Mouse (Mus musculus) liver, embryonic 16.5 days (tissue): ENCODE results near the gene Pabpc4. TPM values are rescaled to one million over a fixed set of nuclear protein-coding genes. Genes with fewer than 3 reads are reported as not detected.
"Not testable (repeated sequence)": the region's sequence is repeated elsewhere in the genome, so short reads cannot be mapped to it uniquely, and the experiment has no call there.

Experiments
- ATAC-seq: fragments of 200-750 bp; cut with Nextera tagmentation; 2 replicates; pipeline ENCODE4 v1.8.0; 2017; ENCODE audit warnings: low read depth, mild to moderate bottlenecking, moderate number of reproducible peaks, moderate library complexity
- H3K27ac ChIP-seq: fragments of 300-500 bp; sonication (generic); 2 replicates; pipeline ENCODE4 v1.5.1; 2014; ENCODE audit warnings: mild to moderate bottlenecking, low read length
- H3K27me3 ChIP-seq: fragments of 300-500 bp; sonication (generic); 2 replicates; pipeline ENCODE4 v1.6.1; 2014; ENCODE audit warnings: low read depth, low read length, mixed read lengths; ENCODE audit not compliant: control insufficient read depth, insufficient read depth
- H3K36me3 ChIP-seq: fragments of 300-500 bp; sonication (generic); 2 replicates; pipeline ENCODE4 v1.6.1; 2014; ENCODE audit warnings: mild to moderate bottlenecking; ENCODE audit not compliant: control insufficient read depth, insufficient read depth
- H3K4me1 ChIP-seq: fragments of 300-500 bp; sonication (generic); 2 replicates; pipeline ENCODE4 v1.6.1; 2014; ENCODE audit warnings: low read depth, low read length, mixed read lengths; ENCODE audit not compliant: control insufficient read depth
- H3K4me2 ChIP-seq: fragments of 300-500 bp; sonication (generic); 2 replicates; pipeline ENCODE4 v1.6.1; 2014; ENCODE audit warnings: low read depth, low read length, mixed read lengths
- H3K4me3 ChIP-seq: fragments of 300-500 bp; sonication (generic); 2 replicates; pipeline ENCODE4 v1.5.1; 2014; ENCODE audit warnings: low read depth, mild to moderate bottlenecking, low read length
- H3K9ac ChIP-seq: fragments of 300-500 bp; sonication (generic); 2 replicates; pipeline ENCODE4 v1.6.1; 2014; ENCODE audit warnings: low read depth, low read length
- H3K9me3 ChIP-seq: fragments of 300-500 bp; sonication (generic); replicated peaks from 2 replicates; pipeline ENCODE4 v1.6.1; 2016; ENCODE audit warnings: low read length; ENCODE audit not compliant: control insufficient read depth
- WGBS: fragments of 180-500 bp; shearing (Covaris S2); extraction: QIAGEN DNeasy Blood & Tissue Kit; methylation state at CpG from one replicate; pipeline ENCODE4 v1.1.7; 2014; ENCODE audit not compliant: insufficient replicate concordance; 5-methylcytosine and 5-hydroxymethylcytosine counted together
- polyA plus RNA-seq: library from polyadenylated mRNA; unstranded; fragments of >200 nt; fragmentation: Nextera tagmentation; extraction: Ambion mirVana; gene quantifications from 2 replicates; pipeline ENCODE4 v1.2.1, GENCODE M21; 2015

Gene Pabpc4
- polyA plus RNA-seq, 1 experiment from 2014 or later = 73.8 TPM

GRCm38 (mm10) chr4:123306999-123307398 is 44.8 kb downstream of the Pabpc4 start:
- ATAC-seq = no peak
- H3K9me3 ChIP-seq = no peaks in the 10 kb centered on the region
- 82% methylated on average over 10 of the region's 10 CpGs for WGBS
- no peaks in the 10 kb centered on the region; the same call in 1 of the 2 replicates for H3K4me1 ChIP-seq
- peaks cover 27% of the 10 kb centered on the region for H3K36me3 ChIP-seq
- no peak overlapping the region for H3K4me2 ChIP-seq
- no peaks in the 10 kb centered on the region for H3K27me3 ChIP-seq
- H3K27ac ChIP-seq = no peak overlapping the region
- H3K4me3 ChIP-seq = no peak overlapping the region
- H3K9ac ChIP-seq = no peak overlapping the region

GRCm38 (mm10) chr4:123308292-123308691 is 46.1 kb downstream of the Pabpc4 start:
- Histone ChIP-seq H3K27me3 (no peaks in the 10 kb centered on the region), H3K4me2 (no peak overlapping the region), H3K27ac (no peak overlapping the region), H3K4me3 (no peak overlapping the region), H3K9me3 (no peaks in the 10 kb centered on the region), H3K36me3 (peaks cover 14% of the 10 kb centered on the region), H3K4me1 (peaks cover under 1% of the 10 kb centered on the region), H3K9ac (no peak overlapping the region)
- 48% methylated on average over 3 of the region's 3 CpGs for WGBS
- ATAC-seq = no peak

GRCm38 (mm10) chr4:123311845-123312244 is 49.7 kb downstream of the Pabpc4 start:
- Histone ChIP-seq H3K9me3 (no peaks in the 10 kb centered on the region), H3K27ac (no peak overlapping the region), H3K4me2 (no peak overlapping the region), H3K36me3 (no peaks in the 10 kb centered on the region), H3K27me3 (no peaks in the 10 kb centered on the region), H3K4me3 (no peak overlapping the region), H3K9ac (no peak overlapping the region), H3K4me1 (peaks cover 2% of the 10 kb centered on the region)
- 67% methylated on average over 7 of the region's 7 CpGs for WGBS
- ATAC-seq = no peak

- Histone ChIP-seq H3K4me1 (peaks cover 2% of the 10 kb centered on the region), H3K4me2 (no peak overlapping the region), H3K9ac (no peak overlapping the region), H3K27me3 (no peaks in the 10 kb centered on the region), H3K9me3 (no peaks in the 10 kb centered on the region), H3K36me3 (no peaks in the 10 kb centered on the region), H3K4me3 (no peak overlapping the region), H3K27ac (no peak overlapping the region; the same call in 1 of the 2 replicates)
- 23% methylated on average over 6 of the region's 6 CpGs for WGBS
- peak; percentile 66 for ATAC-seq
These were observed 50.9 kb downstream of the Pabpc4 start for GRCm38 (mm10) chr4:123313010-123313409.

GRCm38 (mm10) chr4:123314497-123314896 is 52.3 kb downstream of the Pabpc4 start:
- Histone ChIP-seq H3K27me3 (no peaks in the 10 kb centered on the region), H3K36me3 (no peaks in the 10 kb centered on the region), H3K4me1 (peaks cover 2% of the 10 kb centered on the region), H3K9me3 (no peaks in the 10 kb centered on the region), H3K9ac (no peak overlapping the region), H3K27ac (no peak overlapping the region), H3K4me2 (no peak overlapping the region), H3K4me3 (no peak overlapping the region)
- no peak for ATAC-seq
- WGBS = 56% methylated on average over 3 of the region's 3 CpGs

GRCm38 (mm10) chr4:123322910-123323309 is 60.8 kb downstream of the Pabpc4 start:
- WGBS = 19% methylated on average over 18 of the region's 38 CpGs
- not testable (repeated sequence) for H3K27ac ChIP-seq, H3K4me2 ChIP-seq, H3K36me3 ChIP-seq, H3K4me3 ChIP-seq, H3K27me3 ChIP-seq, H3K4me1 ChIP-seq, H3K9ac ChIP-seq, H3K9me3 ChIP-seq, ATAC-seq

GRCm38 (mm10) chr4:123323534-123323933 is 61.4 kb downstream of the Pabpc4 start, which contains the start of gene Oxct2a:
Gene Oxct2a (minus strand): TSS chr4:123323634.
- Histone ChIP-seq H3K27me3 (peaks cover 6% of the 10 kb centered on the region), H3K9ac (no peak within 1 kb of the TSS), H3K4me2 (no peak within 1 kb of the TSS), H3K36me3 (no peaks in the 10 kb centered on the region), H3K9me3 (no peaks in the 10 kb centered on the region), H3K27ac (no peak within 1 kb of the TSS), H3K4me3 (no peak within 1 kb of the TSS), H3K4me1 (no peaks in the 10 kb centered on the region)
- no peak for ATAC-seq
- 20% methylated on average over 13 of the region's 13 CpGs for WGBS

GRCm38 (mm10) chr4:123326087-123326486 is 63.9 kb downstream of the Pabpc4 start:
- Histone ChIP-seq H3K4me1 (no peaks in the 10 kb centered on the region), H3K27ac (no peak overlapping the region)

GRCm38 (mm10) chr4:123327630-123328029 is 65.5 kb downstream of the Pabpc4 start:
- no peak overlapping the region for H3K9ac ChIP-seq
- H3K27me3 ChIP-seq = peaks cover 6% of the 10 kb centered on the region
- H3K4me3 ChIP-seq = no peak overlapping the region
- H3K27ac ChIP-seq = no peak overlapping the region
- no peak for ATAC-seq
- no peaks in the 10 kb centered on the region for H3K4me1 ChIP-seq
- no peak overlapping the region for H3K4me2 ChIP-seq
- H3K36me3 ChIP-seq = no peaks in the 10 kb centered on the region
- 63% methylated on average over 3 of the region's 3 CpGs for WGBS
- H3K9me3 ChIP-seq = no peaks in the 10 kb centered on the region

More at GRCm38 (mm10) chr4:123326087-123326486, 63.9 kb downstream of the Pabpc4 start:
- 55% methylated on average over 3 of the region's 3 CpGs for WGBS
- Histone ChIP-seq H3K9ac (no peak overlapping the region), H3K4me3 (no peak overlapping the region), H3K4me2 (no peak overlapping the region), H3K27me3 (peaks cover 6% of the 10 kb centered on the region), H3K9me3 (no peaks in the 10 kb centered on the region), H3K36me3 (no peaks in the 10 kb centered on the region)
- ATAC-seq = no peak
